ENCODE assay signal across 16 mouse cellular contexts in the genomic region with DNA sequence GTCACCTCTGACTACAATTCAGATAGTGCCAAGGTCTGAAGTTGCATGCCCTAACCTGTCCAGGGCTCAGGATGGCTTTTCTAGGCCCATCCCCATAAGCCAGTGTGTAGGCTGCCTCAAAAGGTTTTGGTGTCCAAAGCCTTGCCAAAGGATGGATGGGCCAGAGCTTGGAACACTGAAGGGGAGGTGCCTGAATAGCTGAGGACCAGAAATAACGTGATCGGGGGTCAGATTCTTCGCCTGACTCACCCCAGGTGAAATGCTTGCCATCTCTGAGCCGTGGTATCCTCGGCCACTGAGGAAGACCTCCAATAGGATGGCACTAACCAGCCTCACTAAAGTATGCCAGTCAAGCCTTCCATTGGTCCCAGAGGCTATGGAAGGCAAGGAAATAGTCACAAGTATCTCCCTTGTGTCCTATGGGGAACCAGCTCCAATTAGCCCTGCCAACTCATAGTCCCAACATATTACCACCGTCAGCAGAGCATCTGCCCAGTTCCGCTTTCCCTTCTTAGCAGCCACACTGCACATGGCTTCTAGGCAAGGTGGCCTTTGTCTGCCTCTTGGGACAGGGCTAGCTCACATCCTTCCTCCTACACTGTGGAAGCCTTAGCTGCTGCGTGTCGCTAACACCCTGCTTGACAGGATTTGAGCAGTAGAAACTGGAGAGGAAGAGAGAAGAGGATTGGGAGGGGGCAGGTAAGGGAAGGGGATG. TPM values are rescaled to one million over a fixed set of nuclear protein-coding genes. Genes with fewer than 3 reads are reported as not detected.
DNase-seq lines count a peak whose midpoint lies in the region; ATAC-seq and TF ChIP-seq lines count a peak whose summit lies in the region.
"Had no signal": no experiment of that assay in that cellular context is flagged by ENCODE, and none has a peak within 500 bp of the region (broad histone marks: within the 10 kb centered on the region; RNA-seq: fewer than 3 reads in every experiment).

No protein-coding gene starts in this region.

- no peak for ATAC-seq in forebrain, embryonic 11.5 days (replicated peaks; ENCODE audit: low FRiP score)
- no peak for ATAC-seq in liver, embryonic 11.5 days (replicated peaks; ENCODE audit: low FRiP score)
- ATAC-seq in common myeloid progenitor, adult 5-6 weeks (replicated peaks; ENCODE audit: low read depth, poor library complexity, severe bottlenecking) = peak; percentile 67
- no peak for ATAC-seq in forebrain, embryonic 14.5 days

- no peak overlapping the region for H3K4me3 ChIP-seq in forebrain, embryonic 10.5 days
- H3K4me3 ChIP-seq in forebrain, embryonic 11.5 days (ENCODE audit: low read depth, low read length) = no peak overlapping the region
- H3K4me3 ChIP-seq in liver, adult 2 months (ENCODE audit: insufficient read depth, low read depth, low read length) = no peak overlapping the region
- H3K4me3 ChIP-seq in liver, embryonic 11.5 days (ENCODE audit: low read depth, low read length) = no peak overlapping the region
- H3K4me3 ChIP-seq in forebrain, embryonic 14.5 days (ENCODE audit: low read depth, low read length) = no peak overlapping the region
- H3K4me3 ChIP-seq: erythroblast, embryonic 14.5 days; limb, embryonic 12.5 days had no signal

- no peak overlapping the region for H3K4me2 ChIP-seq in forebrain, embryonic 11.5 days (ENCODE audit: low read depth, low read length, severe bottlenecking)
- H3K4me2 ChIP-seq in liver, embryonic 11.5 days = no peak overlapping the region
- H3K4me2 ChIP-seq in forebrain, embryonic 14.5 days (ENCODE audit: low read length) = no peak overlapping the region
- H3K4me2 ChIP-seq: hindbrain, embryonic 14.5 days; limb, embryonic 12.5 days had no signal

- DNase-seq in forebrain, embryonic 10.5 days (ENCODE audit: extremely low spot score, low spot score) = no peak
- no peak for DNase-seq in forebrain, embryonic 11.5 days (ENCODE audit: low spot score)
- DNase-seq in liver, adult 2 months (ENCODE audit: extremely low read depth, low read depth, low spot score) = peak; percentile 26
- DNase-seq in liver, embryonic 11.5 days (ENCODE audit: low spot score) = no peak
- DNase-seq in monocyte, adult 2 months (ENCODE audit: low read depth in 1 of 2, low spot score in 2 of 2) = peak; percentile 72 to 80
- no peak for DNase-seq in forebrain, embryonic 14.5 days (ENCODE audit: low spot score)
- no peak for DNase-seq in gastrocnemius, postnatal 4 days (ENCODE audit: low spot score in 2 of 2)
- DNase-seq: adrenal gland, postnatal 10 days; cerebellum, adult 11-12 months; embryo, embryonic 11 days; kidney, adult 8-10 months; right cerebral cortex, postnatal 4 days had no signal

- H3K36me3 ChIP-seq in forebrain, embryonic 10.5 days (replicated peaks) = peaks cover 37% of the 10 kb centered on the region
- no peaks in the 10 kb centered on the region for H3K36me3 ChIP-seq in forebrain, embryonic 11.5 days (ENCODE audit: control insufficient read depth, insufficient read depth, low read length)
- no peaks in the 10 kb centered on the region for H3K36me3 ChIP-seq in liver, adult 2 months (ENCODE audit: control insufficient read depth, insufficient read depth, low read length)
- no peaks in the 10 kb centered on the region for H3K36me3 ChIP-seq in liver, embryonic 11.5 days (ENCODE audit: control insufficient read depth, insufficient read depth, low read length)
- H3K36me3 ChIP-seq in forebrain, embryonic 14.5 days (ENCODE audit: control insufficient read depth, insufficient read depth, low read length) = no peaks in the 10 kb centered on the region

- peak overlapping the region; percentile 20; the same call in 1 of the 2 replicates for H3K27ac ChIP-seq in forebrain, embryonic 10.5 days
- H3K27ac ChIP-seq in forebrain, embryonic 11.5 days (ENCODE audit: low read depth, low read length) = no peak overlapping the region
- H3K27ac ChIP-seq in liver, adult 2 months (replicated peaks; ENCODE audit: insufficient read depth, low read depth, low read length) = no peak overlapping the region
- H3K27ac ChIP-seq in liver, embryonic 11.5 days (ENCODE audit: low read depth, low read length) = no peak overlapping the region
- no peak overlapping the region for H3K27ac ChIP-seq in forebrain, embryonic 14.5 days (ENCODE audit: low read depth, low read length)
- H3K27ac ChIP-seq: hindbrain, embryonic 14.5 days; limb, embryonic 12.5 days had no signal

- H3K9me3 ChIP-seq in forebrain, embryonic 10.5 days = no peaks in the 10 kb centered on the region
- no peaks in the 10 kb centered on the region for H3K9me3 ChIP-seq in forebrain, embryonic 11.5 days (ENCODE audit: control insufficient read depth, low read length)
- H3K9me3 ChIP-seq in liver, embryonic 11.5 days (ENCODE audit: control insufficient read depth, low read length) = no peaks in the 10 kb centered on the region
- no peaks in the 10 kb centered on the region for H3K9me3 ChIP-seq in forebrain, embryonic 14.5 days (replicated peaks; ENCODE audit: control insufficient read depth, low read length)
- H3K9me3 ChIP-seq: limb, embryonic 12.5 days had no signal

- no peak overlapping the region for H3K9ac ChIP-seq in forebrain, embryonic 11.5 days (ENCODE audit: low read length)
- no peak overlapping the region for H3K9ac ChIP-seq in liver, adult 2 months (ENCODE audit: low read depth, low read length)
- H3K9ac ChIP-seq in liver, embryonic 11.5 days (ENCODE audit: low read depth, low read length) = no peak overlapping the region
- H3K9ac ChIP-seq in forebrain, embryonic 14.5 days (ENCODE audit: low read length) = no peak overlapping the region
- H3K9ac ChIP-seq: hindbrain, embryonic 14.5 days; limb, embryonic 12.5 days had no signal

- H3K79me2 ChIP-seq in liver, adult 2 months (ENCODE audit: control insufficient read depth, insufficient read depth, low read length) = peaks cover 35% of the 10 kb centered on the region

- TF ChIP-seq POLR2A in liver, adult 2 months (IDR thresholded peaks at IDR 0.05; ENCODE audit: extremely low read depth, insufficient read depth, low read length) = no peak

- TF ChIP-seq CTCF in liver, adult 2 months (IDR thresholded peaks at IDR 0.05; ENCODE audit: low read depth, low read length) = no peak

- H3K4me1 ChIP-seq in forebrain, embryonic 10.5 days = peaks cover 79% of the 10 kb centered on the region
- peaks cover 2% of the 10 kb centered on the region; the same call in 1 of the 2 replicates for H3K4me1 ChIP-seq in forebrain, embryonic 11.5 days (replicated peaks; ENCODE audit: control insufficient read depth, insufficient read depth, low read length)
- H3K4me1 ChIP-seq in liver, adult 2 months (ENCODE audit: control insufficient read depth, insufficient read depth, low read length) = no peaks in the 10 kb centered on the region; the same call in 1 of the 2 replicates
- peaks cover 63% of the 10 kb centered on the region for H3K4me1 ChIP-seq in liver, embryonic 11.5 days (replicated peaks; ENCODE audit: control insufficient read depth, insufficient read depth, low read length)
- H3K4me1 ChIP-seq in forebrain, embryonic 14.5 days (ENCODE audit: control insufficient read depth, insufficient read depth, low read length) = no peaks in the 10 kb centered on the region

- WGBS in forebrain, embryonic 10.5 days = 88% methylated on average over 9 of the region's 9 CpGs
- 90% methylated on average over 9 of the region's 9 CpGs for WGBS in forebrain, embryonic 11.5 days
- 92% methylated on average over 9 of the region's 9 CpGs for WGBS in liver, adult 2 months
- 68% methylated on average over 9 of the region's 9 CpGs for WGBS in liver, embryonic 11.5 days
- WGBS in forebrain, embryonic 14.5 days = 88% methylated on average over 9 of the region's 9 CpGs

- H3K27me3 ChIP-seq in forebrain, embryonic 10.5 days (ENCODE audit: poor library complexity, severe bottlenecking) = no peaks in the 10 kb centered on the region
- H3K27me3 ChIP-seq in forebrain, embryonic 11.5 days (ENCODE audit: control insufficient read depth, insufficient read depth, low read length) = no peaks in the 10 kb centered on the region
- H3K27me3 ChIP-seq in liver, adult 2 months (ENCODE audit: control insufficient read depth, insufficient read depth, low read length) = no peaks in the 10 kb centered on the region
- H3K27me3 ChIP-seq in liver, embryonic 11.5 days (replicated peaks; ENCODE audit: control insufficient read depth, insufficient read depth, low read length) = no peaks in the 10 kb centered on the region
- H3K27me3 ChIP-seq in forebrain, embryonic 14.5 days (replicated peaks; ENCODE audit: control insufficient read depth, insufficient read depth, low read length) = no peaks in the 10 kb centered on the region
- H3K27me3 ChIP-seq: limb, embryonic 12.5 days had no signal

RNA-seq across cellular contexts. Expression of a gene that starts 26.5 kb away (rescaled TPM):
- polyA plus RNA-seq in forebrain, embryonic 10.5 days (2016; fragmentation: Nextera tagmentation; extraction: Ambion mirVana) = 22.1 and 25.5 TPM in 2 replicates
- polyA plus RNA-seq in forebrain, embryonic 11.5 days (2014; fragmentation: Nextera tagmentation; extraction: Ambion mirVana) = 16.6 and 17.9 TPM in 2 replicates
- 5.7 and 8.1 TPM in 2 replicates for total RNA-seq in liver, adult 2 months (2014; rRNA removed)
- polyA plus RNA-seq in liver, adult 2 months (2012; rRNA removed) = 7.8 and 8.9 TPM in 2 replicates
- polyA plus RNA-seq in liver, embryonic 11.5 days (2014; fragmentation: Nextera tagmentation; extraction: Ambion mirVana) = 7.2 and 7.3 TPM in 2 replicates
- 19.2 and 39.1 TPM in 2 replicates for total RNA-seq in common myeloid progenitor, adult 5-6 weeks (2017)
- 5.1 and 5.4 TPM in 2 replicates for polyA plus RNA-seq in forebrain, embryonic 14.5 days (2014; fragmentation: Nextera tagmentation; extraction: Ambion mirVana)
- 10 to 100 TPM; 42.9 to 44.6 TPM for total RNA-seq in gastrocnemius, postnatal 4 days (2021)

Comparison
In these comparisons a context has a peak if more than half of its experiments do, and no peak if none do; other contexts are left out.
1. DNase-seq: peak in liver, adult 2 months (single experiment) and monocyte, adult 2 months (2 of 2); none in forebrain, embryonic 10.5 days (single experiment), forebrain, embryonic 11.5 days (single experiment), liver, embryonic 11.5 days (single experiment), forebrain, embryonic 14.5 days (single experiment) and gastrocnemius, postnatal 4 days (0 of 2).